Mouse (Mus musculus): ENCODE results near the gene Ino80d. TPM values are rescaled to one million over a fixed set of nuclear protein-coding genes. Genes with fewer than 3 reads are reported as not detected.
A peak's percentile ranks its signal among the peaks of the same experiment; 100 is the strongest.

Ino80d gene
- polyA plus RNA-seq, 1 experiment: 9.7 TPM

DNA sequence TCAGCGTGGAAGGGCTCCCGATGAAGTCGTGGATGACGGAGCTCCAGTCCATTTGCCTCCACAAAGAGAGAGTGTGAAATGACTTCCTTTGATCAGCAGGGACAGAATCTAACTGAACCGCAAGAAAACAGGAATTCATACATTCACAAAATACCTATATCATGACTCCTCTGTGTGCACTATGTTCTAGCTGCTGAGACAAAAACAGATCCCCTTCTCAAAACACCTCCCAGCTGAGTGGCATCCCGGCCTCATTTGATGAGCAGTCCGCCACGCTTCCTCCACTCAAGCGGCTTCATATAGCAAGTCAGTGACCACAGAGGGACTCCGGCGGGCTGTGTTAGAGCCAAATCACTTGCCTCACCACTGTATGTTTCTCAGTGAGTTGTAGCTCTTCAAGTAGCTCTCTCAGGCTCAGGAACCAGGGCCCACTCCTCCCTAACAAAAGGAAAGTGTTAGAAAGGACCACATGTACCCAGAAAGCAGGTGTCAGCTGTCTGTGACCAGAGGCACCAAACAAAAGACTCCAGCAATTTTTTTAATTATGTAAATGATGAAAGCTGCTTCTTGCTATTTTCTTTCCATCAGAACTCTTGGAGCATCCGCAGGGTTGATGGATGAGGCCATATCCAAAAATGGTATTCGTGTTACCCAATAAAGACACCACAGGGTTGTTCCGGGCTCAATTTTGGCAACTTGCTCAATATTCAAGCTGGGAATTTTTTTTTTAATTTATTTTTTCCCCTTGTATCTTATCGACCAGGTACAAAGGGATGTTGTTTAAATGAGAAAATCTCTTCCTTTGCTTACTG is 181.0 kb downstream of the Ino80d start:
- DNase-seq (ENCODE audit: extremely low spot score in 1 of 2, low spot score in 1 of 2): no peak

GRCm38 (mm10) chr1:62929477-62929876 is 185.0 kb downstream of the Ino80d start:
- peak in 1 of 2 experiments; percentile 93 for DNase-seq (ENCODE audit: extremely low spot score in 1 of 2, low spot score in 1 of 2)

DNA sequence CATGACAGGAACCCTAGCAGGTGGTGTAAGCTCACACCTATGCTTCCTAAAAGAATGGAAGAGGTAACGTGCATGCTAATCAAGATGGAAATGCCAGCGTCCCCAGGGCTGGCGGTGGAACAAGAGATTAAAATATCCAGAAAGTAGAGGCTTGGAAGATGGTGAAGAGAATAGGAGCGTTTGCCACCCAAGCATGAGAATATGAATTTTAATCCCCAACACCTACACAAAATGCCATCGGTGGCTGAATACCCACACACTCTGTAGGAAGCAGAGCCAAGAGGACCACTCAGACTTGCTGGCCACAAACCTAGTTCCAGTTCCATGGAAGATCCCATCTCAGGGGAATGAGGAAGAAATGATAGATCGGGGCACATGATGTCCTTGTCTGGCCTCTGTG is 195.2 kb downstream of the Ino80d start:
- DNase-seq (ENCODE audit: extremely low spot score in 1 of 2, low spot score in 1 of 2): no peak

- DNase-seq (ENCODE audit: extremely low spot score in 1 of 2, low spot score in 1 of 2): no peak
Observed at GRCm38 (mm10) chr1:62916609-62917008, 197.9 kb downstream of the Ino80d start.

DNA sequence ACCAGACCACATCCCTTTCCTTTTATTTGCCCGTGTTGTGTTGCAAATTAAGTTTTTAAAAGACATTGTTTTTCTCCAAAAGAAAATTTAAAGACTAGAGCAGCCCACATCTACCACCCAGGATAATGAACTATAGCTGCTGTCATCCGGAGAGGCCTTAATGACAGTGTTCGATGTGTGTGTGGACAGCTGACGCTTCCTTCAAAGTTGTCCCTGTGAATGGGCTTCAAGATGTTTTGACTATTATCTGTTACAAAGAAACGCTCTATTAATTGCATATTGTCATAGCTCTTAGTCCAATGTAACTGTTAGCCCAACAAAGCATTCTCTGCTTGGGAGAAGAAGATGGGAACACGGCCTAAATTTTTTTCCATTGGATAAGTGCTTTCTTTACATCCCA is 200.0 kb downstream of the Ino80d start:
- no peak for DNase-seq (ENCODE audit: extremely low spot score in 1 of 2, low spot score in 1 of 2)

GRCm38 (mm10) chr1:62911426-62911825 is 203.0 kb downstream of the Ino80d start:
- DNase-seq (ENCODE audit: extremely low spot score in 1 of 2, low spot score in 1 of 2): no peak

DNA sequence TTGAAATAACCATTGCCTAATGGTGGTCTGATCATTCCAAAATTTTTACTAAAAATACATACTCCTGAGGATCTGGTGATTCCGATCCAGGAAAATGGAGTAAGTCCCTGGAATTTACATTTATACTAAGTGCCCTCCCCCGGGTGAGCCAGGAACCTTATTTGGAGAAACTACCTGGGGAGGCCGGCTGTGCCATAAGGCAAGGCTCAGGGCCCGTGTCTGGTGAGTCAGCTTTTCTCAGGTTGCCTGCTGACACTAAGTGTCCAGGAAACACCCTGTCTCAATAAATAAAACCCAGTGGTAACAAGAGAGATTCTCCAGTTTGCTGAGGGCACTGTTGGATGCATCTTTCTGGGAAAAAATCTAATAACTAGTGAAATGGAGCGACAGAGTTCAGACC is 205.3 kb downstream of the Ino80d start:
- DNase-seq (ENCODE audit: extremely low spot score in 1 of 2, low spot score in 1 of 2): no peak

GRCm38 (mm10) chr1:62908508-62908907 is 206.0 kb downstream of the Ino80d start:
- DNase-seq (ENCODE audit: extremely low spot score in 1 of 2, low spot score in 1 of 2): peak; percentile 72 to 73

Other genes with a start within 250 kb of the Ino80d start
- 332 and 341 TPM in 2 replicates for gene Eef1b2, start 62.2 kb upstream of the Ino80d start, polyA plus RNA-seq (2012; rRNA removed)
- gene Ndufs1, start 62.2 kb upstream of the Ino80d start, polyA plus RNA-seq (2012; rRNA removed): 134 and 137 TPM in 2 replicates
- gene Gpr1, start 99.9 kb upstream of the Ino80d start, polyA plus RNA-seq (2012; rRNA removed): 0.97 and 0.98 TPM in 2 replicates
- 2.6 and 3.2 TPM in 2 replicates for gene Zdbf2, start 158.6 kb upstream of the Ino80d start, polyA plus RNA-seq (2012; rRNA removed)

All from frontal cortex, adult 2 months (tissue).